Mouse (Mus musculus) myocyte (in vitro differentiated cells): Measurements from ENCODE around the gene Pde4d. TPM values are rescaled to one million over a fixed set of nuclear protein-coding genes. Genes with fewer than 3 reads are reported as not detected.

ENCODE experiments used
- H3K27me3 ChIP-seq: one replicate; pipeline ENCODE4 v1.6.1; 2011; ENCODE audit not compliant: control insufficient read depth, insufficient read depth, insufficient read length
- H3K36me3 ChIP-seq: one replicate; pipeline ENCODE4 v1.6.1; 2011; ENCODE audit not compliant: control insufficient read depth, insufficient read depth
- H3K4me2 ChIP-seq: one replicate; pipeline ENCODE4 v1.6.1; 2011; ENCODE audit warnings: low read depth, control low read depth
- H3K4me3 ChIP-seq: one replicate; pipeline ENCODE4 v1.5.1; 2011; ENCODE audit warnings: mild to moderate bottlenecking, control low read depth, moderate library complexity
- H3K79me2 ChIP-seq: one replicate; pipeline ENCODE4 v1.6.1; 2011; ENCODE audit not compliant: control insufficient read depth, insufficient read depth
- H3ac ChIP-seq: one replicate; pipeline ENCODE4 v1.6.1; 2011; ENCODE audit not compliant: control insufficient read depth, insufficient read length
- CEBPB ChIP-seq: IDR thresholded peaks from 2 replicates; pipeline ENCODE4 v1.6.1; 2011; ENCODE audit warnings: mild to moderate bottlenecking, moderate library complexity; ENCODE audit not compliant: poor library complexity, insufficient read depth, severe bottlenecking
- E2F4 ChIP-seq: IDR thresholded peaks from one replicate; pipeline ENCODE4 v1.6.1; 2011; ENCODE audit warnings: mild to moderate bottlenecking, control low read depth, moderate library complexity; ENCODE audit not compliant: insufficient read depth
- MAX ChIP-seq: IDR thresholded peaks from one replicate; pipeline ENCODE4 v1.6.1; 2011; ENCODE audit warnings: low read depth, mild to moderate bottlenecking, control low read depth
- MYOD1 ChIP-seq, 3 experiments: IDR thresholded peaks; one replicate each; pipeline ENCODE4 v1.6.1; 2011; ENCODE audit warnings: control low read depth in 2 of 3, low read depth in 2 of 3, mild to moderate bottlenecking in 2 of 3, moderate library complexity in 1 of 3; ENCODE audit not compliant: insufficient read length in 2 of 3, control insufficient read depth in 1 of 3
- MYOG ChIP-seq, 3 experiments: IDR thresholded peaks; one replicate each; pipeline ENCODE4 v1.6.1; 2011; ENCODE audit warnings: control low read depth in 2 of 3, low read depth in 2 of 3, mild to moderate bottlenecking in 2 of 3; ENCODE audit not compliant: insufficient read length in 2 of 3, control insufficient read depth in 1 of 3, insufficient read depth in 1 of 3
- POLR2A ChIP-seq: IDR thresholded peaks from one replicate; pipeline ENCODE4 v1.6.1; 2011; ENCODE audit warnings: low read depth, mild to moderate bottlenecking, control low read depth, moderate library complexity; ENCODE audit not compliant: insufficient read length
- POLR2AphosphoS2 ChIP-seq: IDR thresholded peaks from one replicate; pipeline ENCODE4 v1.6.1; 2011; ENCODE audit warnings: low read depth, control low read depth; ENCODE audit not compliant: insufficient read length
- REST ChIP-seq: IDR thresholded peaks from one replicate; pipeline ENCODE4 v1.6.1; 2011; ENCODE audit warnings: mild to moderate bottlenecking, control low read depth, moderate library complexity; ENCODE audit not compliant: insufficient read depth, insufficient read length
- SRF ChIP-seq: IDR thresholded peaks from one replicate; pipeline ENCODE4 v1.6.1; 2011; ENCODE audit warnings: low read depth; ENCODE audit not compliant: control insufficient read depth, insufficient read length
- TCF12 ChIP-seq: IDR thresholded peaks from one replicate; pipeline ENCODE4 v1.6.1; 2011; ENCODE audit warnings: mild to moderate bottlenecking, control low read depth; ENCODE audit not compliant: poor library complexity, insufficient read depth, severe bottlenecking
- TCF3 ChIP-seq: IDR thresholded peaks from one replicate; pipeline ENCODE4 v1.6.1; 2011; ENCODE audit warnings: low read depth, control low read depth; ENCODE audit not compliant: insufficient read length
- USF1 ChIP-seq: IDR thresholded peaks from one replicate; pipeline ENCODE4 v1.6.1; 2011; ENCODE audit warnings: low read depth, mild to moderate bottlenecking, control low read depth, moderate library complexity
- polyA plus RNA-seq: library from polyadenylated mRNA; unstranded; fragments of >200 nt; fragmentation: generic; extraction: Trizol; gene quantifications from one replicate; pipeline ENCODE4 v1.2.1, GENCODE M21; 2012; ENCODE audit warnings: missing spikeins

The Pde4d gene
- polyA plus RNA-seq, 1 experiment = 8.2 TPM

DNA sequence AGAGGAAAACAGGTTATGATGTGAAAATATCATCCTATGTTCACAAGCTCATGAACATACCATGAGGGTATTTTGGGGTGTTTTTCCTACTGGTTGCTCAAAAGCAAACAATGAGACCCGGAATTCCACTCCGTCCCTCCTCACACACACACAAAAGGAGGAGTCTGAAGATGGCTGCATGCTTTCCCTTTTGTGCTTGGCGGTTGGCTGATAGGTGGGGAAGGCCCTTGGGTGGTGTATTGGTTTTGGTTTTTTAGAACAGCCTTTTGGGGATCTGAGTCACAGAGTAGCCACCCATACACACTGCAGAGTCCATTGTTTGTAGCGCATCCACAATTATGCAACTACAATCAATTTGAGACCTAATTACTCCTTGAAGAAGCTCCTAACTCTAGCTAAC is 1257.4 kb downstream of the Pde4d start:
- Histone ChIP-seq H3K27me3 (no peaks in the 10 kb centered on the region), H3K4me3 (no peak overlapping the region), H3ac (no peak overlapping the region), H3K79me2 (peaks cover 62% of the 10 kb centered on the region), H3K4me2 (no peak overlapping the region), H3K36me3 (no peaks in the 10 kb centered on the region)
- no peak for TF ChIP-seq MAX
- TF ChIP-seq POLR2A = no peak
- TF ChIP-seq E2F4 = no peak
- no peak for TF ChIP-seq CEBPB
- no peak for TF ChIP-seq REST
- no peak for TF ChIP-seq MYOG (IDR thresholded peaks at IDR 0.05; ENCODE audit: control insufficient read depth in 1 of 3, insufficient read depth in 1 of 3, insufficient read length in 2 of 3, low read depth in 2 of 3)
- TF ChIP-seq MYOD1 (IDR thresholded peaks at IDR 0.05; ENCODE audit: control insufficient read depth in 1 of 3, insufficient read length in 2 of 3, low read depth in 2 of 3) = no peak
- TF ChIP-seq USF1 = no peak
- TF ChIP-seq SRF = no peak
- no peak for TF ChIP-seq POLR2AphosphoS2
- TF ChIP-seq TCF12 = no peak
- no peak for TF ChIP-seq TCF3

DNA sequence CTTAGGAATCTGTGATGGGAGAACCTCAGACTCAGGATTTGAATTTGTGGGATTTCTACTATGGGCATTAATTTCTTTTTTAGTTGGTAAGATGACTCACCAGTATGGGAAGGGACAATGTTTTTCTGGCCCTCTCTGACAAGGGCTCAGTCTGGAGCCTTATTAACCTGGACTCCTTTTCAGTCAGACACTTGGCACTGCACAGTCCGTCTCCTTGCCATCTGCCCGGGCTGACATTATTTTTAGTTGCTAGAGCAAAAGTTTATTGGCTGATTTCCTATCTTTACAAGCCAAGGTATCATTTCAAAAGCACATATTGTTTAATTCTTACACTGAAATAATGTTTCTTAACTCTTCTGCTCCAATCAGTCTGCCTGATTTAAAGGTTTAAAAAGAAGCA is 1258.6 kb downstream of the Pde4d start:
- H3K79me2 ChIP-seq = peaks cover 63% of the 10 kb centered on the region
- TF ChIP-seq POLR2AphosphoS2 = no peak
- no peak overlapping the region for H3ac ChIP-seq
- no peaks in the 10 kb centered on the region for H3K36me3 ChIP-seq
- H3K4me2 ChIP-seq = peak overlapping the region; percentile 72
- no peak overlapping the region for H3K4me3 ChIP-seq
- H3K27me3 ChIP-seq = no peaks in the 10 kb centered on the region

DNA sequence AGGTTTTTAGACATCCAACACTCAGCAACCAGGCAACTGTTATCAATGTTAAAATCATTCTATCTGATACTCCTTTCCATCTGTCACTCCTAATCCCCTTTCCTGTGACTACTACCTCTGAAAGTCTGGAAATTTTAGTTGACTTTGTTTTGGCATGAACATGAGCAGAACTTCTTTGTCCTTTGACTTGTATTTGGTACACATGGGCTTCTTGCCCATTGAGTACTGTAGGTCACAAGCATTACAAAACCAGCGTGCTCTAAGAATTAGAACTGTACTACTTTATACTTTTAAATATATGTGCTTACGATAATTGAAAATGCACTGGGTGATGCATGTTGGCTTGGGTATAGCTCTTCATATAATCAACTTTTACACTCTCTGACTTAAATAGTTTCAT is 1264.8 kb downstream of the Pde4d start:
- peak overlapping the region; percentile 36 for H3K4me2 ChIP-seq
- no peak overlapping the region for H3K4me3 ChIP-seq
- no peaks in the 10 kb centered on the region for H3K36me3 ChIP-seq
- no peaks in the 10 kb centered on the region for H3K27me3 ChIP-seq
- peaks cover 50% of the 10 kb centered on the region for H3K79me2 ChIP-seq
- TF ChIP-seq POLR2A = no peak
- no peak for TF ChIP-seq REST
- no peak for TF ChIP-seq MAX
- TF ChIP-seq E2F4 = no peak
- no peak for TF ChIP-seq MYOD1 (IDR thresholded peaks at IDR 0.05; ENCODE audit: control insufficient read depth in 1 of 3, insufficient read length in 2 of 3, low read depth in 2 of 3)
- TF ChIP-seq MYOG (IDR thresholded peaks at IDR 0.05; ENCODE audit: control insufficient read depth in 1 of 3, insufficient read depth in 1 of 3, insufficient read length in 2 of 3, low read depth in 2 of 3) = no peak
- TF ChIP-seq POLR2AphosphoS2 = no peak
- no peak for TF ChIP-seq SRF
- no peak for TF ChIP-seq CEBPB
- TF ChIP-seq TCF3 = no peak
- no peak for TF ChIP-seq TCF12
- no peak for TF ChIP-seq USF1
- H3ac ChIP-seq = no peak overlapping the region

DNA sequence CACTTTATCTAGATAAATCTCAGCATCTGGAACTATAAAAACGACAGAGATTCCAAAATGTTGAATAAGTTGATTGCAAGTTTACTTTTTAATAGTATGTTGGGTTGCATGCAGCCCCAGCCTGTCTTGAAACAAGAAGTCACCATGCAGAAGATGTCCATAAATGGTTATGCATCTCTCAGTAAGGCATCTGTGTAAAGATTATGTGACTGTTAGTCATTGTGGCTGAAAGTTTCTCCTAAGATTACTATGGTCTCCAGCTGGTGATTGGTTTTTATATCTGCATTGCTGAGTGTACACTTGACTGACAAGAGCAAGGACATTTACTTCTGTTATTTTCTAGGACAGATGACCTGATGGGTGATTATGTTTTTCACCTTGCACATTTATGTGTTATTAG is 1265.6 kb downstream of the Pde4d start:
- peak overlapping the region; percentile 36 for H3K4me2 ChIP-seq
- TF ChIP-seq REST = no peak
- no peak for TF ChIP-seq E2F4
- no peak for TF ChIP-seq MAX
- no peak for TF ChIP-seq USF1
- peak; percentile 91 for TF ChIP-seq SRF
- no peak for TF ChIP-seq POLR2A
- no peaks in the 10 kb centered on the region for H3K36me3 ChIP-seq
- peaks cover 52% of the 10 kb centered on the region for H3K79me2 ChIP-seq
- no peak overlapping the region for H3ac ChIP-seq
- no peaks in the 10 kb centered on the region for H3K27me3 ChIP-seq
- H3K4me3 ChIP-seq = no peak overlapping the region

DNA sequence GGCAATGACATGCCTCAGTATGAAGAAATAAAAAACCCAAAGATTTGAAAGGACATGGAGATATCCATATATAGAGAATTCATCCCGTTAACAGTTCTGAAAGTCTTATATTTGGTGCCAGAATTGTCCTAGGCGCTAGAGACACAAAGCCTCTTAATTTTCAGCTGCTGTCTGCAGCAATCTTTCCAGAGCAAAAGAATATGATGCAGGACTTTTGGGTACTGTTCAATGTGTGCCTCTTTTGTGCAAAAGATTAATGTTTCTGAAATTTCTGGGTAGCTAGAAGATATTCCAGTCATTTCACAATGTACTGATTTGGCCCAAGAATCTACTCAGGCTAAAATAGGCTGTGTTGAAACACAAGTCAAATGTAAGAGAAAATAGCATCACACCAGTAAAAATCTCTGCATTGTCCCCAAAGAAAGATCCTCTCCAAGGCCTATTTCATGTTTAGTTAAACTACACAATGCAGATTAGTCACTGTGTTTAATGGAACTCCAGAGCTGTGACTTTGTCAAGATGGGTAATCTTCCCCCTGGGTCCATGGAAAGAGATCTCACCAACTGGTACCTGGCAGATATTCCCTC is 1270.5 kb downstream of the Pde4d start:
- Histone ChIP-seq H3K79me2 (peaks cover 65% of the 10 kb centered on the region), H3K4me2 (no peak overlapping the region), H3K27me3 (no peaks in the 10 kb centered on the region), H3K36me3 (no peaks in the 10 kb centered on the region), H3ac (no peak overlapping the region), H3K4me3 (no peak overlapping the region)
- TF ChIP-seq TCF12 (no peak), USF1 (no peak), MYOG (IDR thresholded peaks at IDR 0.05; ENCODE audit: control insufficient read depth in 1 of 3, insufficient read depth in 1 of 3, insufficient read length in 2 of 3, low read depth in 2 of 3) (no peak), POLR2A (no peak), E2F4 (no peak), CEBPB (no peak), MAX (no peak), REST (no peak), MYOD1 (IDR thresholded peaks at IDR 0.05; ENCODE audit: control insufficient read depth in 1 of 3, insufficient read length in 2 of 3, low read depth in 2 of 3) (no peak), TCF3 (no peak), POLR2AphosphoS2 (no peak), SRF (no peak)
